Mouse (Mus musculus): ENCODE data around the gene Tmprss11b.
"Not testable (repeated sequence)": the region's sequence is repeated elsewhere in the genome, so short reads cannot be mapped to it uniquely, and the experiment has no call there.

The Tmprss11b gene

DNA sequence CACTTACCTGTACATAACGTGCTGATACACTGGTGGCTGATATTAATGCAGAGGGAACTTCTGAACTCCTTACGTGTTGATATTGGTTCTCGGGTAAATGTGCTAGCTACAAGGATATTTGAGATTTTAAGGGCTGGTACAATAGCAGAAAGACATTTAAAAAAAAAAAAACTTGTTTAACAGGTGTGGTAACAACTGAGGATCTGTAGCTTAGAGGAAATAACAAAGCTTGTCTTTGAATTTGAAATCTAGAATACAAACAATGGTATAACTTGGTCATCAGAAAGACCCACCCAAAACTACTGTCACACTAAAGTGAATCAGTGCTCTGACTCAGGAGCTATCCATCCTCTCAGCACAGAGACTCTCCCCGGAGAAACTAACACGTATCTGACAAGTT, at the start of gene Tmprss11b:
Gene Tmprss11b (minus strand): TSS at position 101 of the 400 bp plus-strand sequence.
- TF ChIP-seq CTCF (conservative IDR thresholded peaks at IDR 0.05; ENCODE audit: low read length) = no peak
- H3K27me3 ChIP-seq (ENCODE audit: insufficient read depth, low read length) = no peaks in the 10 kb centered on the region
- no peak within 1 kb of the TSS for H3K4me3 ChIP-seq (replicated peaks; ENCODE audit: low read length)
- no peaks in the 10 kb centered on the region for H3K9me3 ChIP-seq (ENCODE audit: low read length)
- no peaks in the 10 kb centered on the region for H3K36me3 ChIP-seq (ENCODE audit: insufficient read depth, low read length)
- H3K4me1 ChIP-seq (replicated peaks; ENCODE audit: low read depth, low read length) = no peaks in the 10 kb centered on the region

DNA sequence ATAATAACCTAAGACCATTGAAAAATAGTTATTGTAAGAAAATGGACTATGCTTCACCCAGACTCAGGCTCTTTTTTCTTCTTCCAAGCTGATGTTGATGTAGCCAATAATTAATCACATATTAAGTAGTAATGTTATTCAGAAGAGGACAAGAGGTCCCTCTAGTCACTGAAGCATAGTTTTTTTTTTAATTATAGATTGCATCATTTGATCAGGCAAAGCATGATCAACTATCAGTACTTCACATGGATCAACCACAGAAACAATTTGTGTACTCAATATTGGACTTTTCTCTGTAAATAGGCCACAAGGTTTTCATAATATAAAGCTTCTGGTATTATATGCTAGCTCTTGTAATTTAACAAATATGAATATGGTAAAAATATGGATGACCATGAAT, 48.9 kb upstream of the Tmprss11b start:
- Histone ChIP-seq H3K9me3 (ENCODE audit: low read length) (no peaks in the 10 kb centered on the region), H3K4me3 (replicated peaks; ENCODE audit: low read length) (no peak overlapping the region), H3K27me3 (ENCODE audit: insufficient read depth, low read length) (no peaks in the 10 kb centered on the region), H3K36me3 (ENCODE audit: insufficient read depth, low read length) (no peaks in the 10 kb centered on the region), H3K4me1 (replicated peaks; ENCODE audit: low read depth, low read length) (no peaks in the 10 kb centered on the region)
- no peak for TF ChIP-seq NANOG (IDR thresholded peaks at IDR 0.05; ENCODE audit: borderline replicate concordance, low read length)
- TF ChIP-seq CTCF (conservative IDR thresholded peaks at IDR 0.05; ENCODE audit: low read length) = no peak

DNA sequence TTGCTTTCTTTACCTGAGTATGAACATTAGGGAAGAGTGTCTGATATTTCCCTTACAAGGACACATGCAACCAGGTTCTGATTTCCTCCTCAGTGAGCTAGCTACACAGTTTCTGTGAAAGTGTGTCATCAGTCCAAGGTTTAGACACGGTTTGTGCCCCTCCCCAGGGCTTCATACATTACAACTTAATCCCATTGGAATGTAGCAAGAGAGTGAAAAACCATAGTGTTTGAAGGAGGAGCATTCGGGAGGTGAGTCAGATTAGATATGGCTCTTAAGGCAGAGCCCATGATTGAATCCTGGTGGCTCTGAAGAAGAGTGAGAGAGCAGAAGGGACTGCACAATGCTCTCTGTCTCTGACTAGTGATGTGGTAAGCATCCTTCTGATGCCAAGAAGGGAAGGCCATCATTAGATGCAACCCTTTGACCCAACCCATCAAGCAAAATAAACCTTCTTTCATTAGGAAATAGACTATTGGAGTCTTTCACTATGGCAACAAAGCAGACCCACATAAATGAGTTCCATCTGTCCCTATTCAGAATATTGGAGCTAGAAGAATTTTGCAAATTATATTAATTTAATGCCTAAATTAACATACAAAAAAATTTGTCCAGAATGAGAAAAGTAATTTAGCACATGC, 46.8 kb upstream of the Tmprss11b start:
- TF ChIP-seq CTCF (conservative IDR thresholded peaks at IDR 0.05; ENCODE audit: low read length) (no peak), POU5F1 (IDR thresholded peaks at IDR 0.05; ENCODE audit: borderline replicate concordance, low read length) (no peak), NANOG (IDR thresholded peaks at IDR 0.05; ENCODE audit: borderline replicate concordance, low read length) (no peak)
- H3K36me3 ChIP-seq (ENCODE audit: insufficient read depth, low read length) = no peaks in the 10 kb centered on the region
- no peak overlapping the region for H3K4me3 ChIP-seq (replicated peaks; ENCODE audit: low read length)

DNA sequence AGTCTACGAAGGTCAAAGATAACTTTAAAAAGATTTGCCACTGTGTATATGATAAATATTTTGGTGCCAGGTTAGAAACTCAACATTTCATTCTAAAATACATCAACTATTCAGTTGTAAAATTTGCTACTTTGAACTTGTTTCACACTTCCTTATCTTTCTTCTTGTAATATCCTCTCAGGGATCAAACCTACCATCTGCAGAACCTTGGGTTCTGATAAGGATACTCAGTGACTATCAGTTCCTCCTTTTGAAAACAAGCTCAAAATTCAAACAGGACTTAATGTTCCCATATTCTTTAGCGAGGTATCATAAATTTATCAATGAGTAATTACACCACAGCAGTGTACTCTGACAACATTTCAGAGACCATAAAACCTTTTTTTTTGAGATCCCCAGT, 38.8 kb upstream of the Tmprss11b start:
- TF ChIP-seq NANOG (IDR thresholded peaks at IDR 0.05; ENCODE audit: borderline replicate concordance, low read length) = no peak
- Histone ChIP-seq H3K4me3 (replicated peaks; ENCODE audit: low read length) (no peak overlapping the region), H3K27me3 (ENCODE audit: insufficient read depth, low read length) (no peaks in the 10 kb centered on the region), H3K9me3 (ENCODE audit: low read length) (no peaks in the 10 kb centered on the region), H3K4me1 (replicated peaks; ENCODE audit: low read depth, low read length) (no peaks in the 10 kb centered on the region), H3K36me3 (ENCODE audit: insufficient read depth, low read length) (no peaks in the 10 kb centered on the region)

More for the DNA sequence above, 46.8 kb upstream of the Tmprss11b start:
- no peaks in the 10 kb centered on the region for H3K4me1 ChIP-seq (replicated peaks; ENCODE audit: low read depth, low read length)
- no peaks in the 10 kb centered on the region for H3K9me3 ChIP-seq (ENCODE audit: low read length)
- no peaks in the 10 kb centered on the region for H3K27me3 ChIP-seq (ENCODE audit: insufficient read depth, low read length)

DNA sequence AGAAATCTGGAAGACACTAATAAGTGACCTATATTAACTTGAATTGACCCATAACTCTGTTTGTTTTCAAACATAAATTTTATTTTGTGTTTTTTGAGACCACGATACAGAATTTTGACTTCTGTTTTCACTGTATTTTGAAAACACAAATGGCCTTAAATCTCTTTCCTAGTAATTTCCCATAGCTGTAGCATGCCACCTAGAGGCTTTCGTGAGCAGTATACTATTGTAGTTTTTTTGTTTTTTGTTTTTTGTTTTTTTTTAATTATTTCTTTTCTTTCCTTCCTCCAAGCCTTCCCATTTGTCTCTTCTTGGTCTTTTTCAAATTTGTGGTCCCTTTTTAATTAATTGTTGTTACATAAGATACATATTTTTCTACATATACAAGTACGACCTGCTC, 28.8 kb upstream of the Tmprss11b start:
- H3K4me1 ChIP-seq (replicated peaks; ENCODE audit: low read depth, low read length) = no peaks in the 10 kb centered on the region
- TF ChIP-seq CTCF (conservative IDR thresholded peaks at IDR 0.05; ENCODE audit: low read length) (no peak), POU5F1 (IDR thresholded peaks at IDR 0.05; ENCODE audit: borderline replicate concordance, low read length) (no peak), NANOG (IDR thresholded peaks at IDR 0.05; ENCODE audit: borderline replicate concordance, low read length) (no peak)
- H3K9me3 ChIP-seq (ENCODE audit: low read length) = no peaks in the 10 kb centered on the region
- H3K4me3 ChIP-seq (replicated peaks; ENCODE audit: low read length) = no peak overlapping the region
- H3K27me3 ChIP-seq (ENCODE audit: insufficient read depth, low read length) = no peaks in the 10 kb centered on the region
- H3K36me3 ChIP-seq (ENCODE audit: insufficient read depth, low read length) = no peaks in the 10 kb centered on the region

DNA sequence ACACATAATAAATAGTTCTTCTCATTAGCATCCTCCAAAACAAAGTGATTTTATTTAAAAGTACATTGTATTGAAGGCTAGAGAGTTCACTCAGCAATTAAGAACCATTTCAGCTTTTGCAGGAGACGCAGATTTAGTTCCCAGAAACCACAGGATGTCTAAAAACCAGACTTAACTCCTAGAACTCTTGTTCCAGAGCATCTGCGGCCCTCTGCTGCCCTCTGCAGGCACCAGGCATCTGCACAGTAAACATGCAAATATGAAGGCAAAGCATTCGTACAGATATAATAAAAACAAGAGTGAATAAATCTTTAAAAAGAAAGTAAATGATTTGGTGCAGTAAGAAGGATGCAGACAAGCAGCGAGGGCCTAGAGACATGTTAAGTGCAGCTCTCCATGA, 8.5 kb upstream of the Tmprss11b start:
- peak; percentile 84 for TF ChIP-seq CTCF (conservative IDR thresholded peaks at IDR 0.05; ENCODE audit: low read length)
- no peak for TF ChIP-seq POU5F1 (IDR thresholded peaks at IDR 0.05; ENCODE audit: borderline replicate concordance, low read length)
- Histone ChIP-seq H3K27me3 (ENCODE audit: insufficient read depth, low read length) (no peaks in the 10 kb centered on the region), H3K36me3 (ENCODE audit: insufficient read depth, low read length) (no peaks in the 10 kb centered on the region), H3K4me1 (replicated peaks; ENCODE audit: low read depth, low read length) (0 out of 2 replicates have a peak, but pooled peaks cover 5% of the 10 kb centered on the region), H3K9me3 (ENCODE audit: low read length) (no peaks in the 10 kb centered on the region), H3K4me3 (replicated peaks; ENCODE audit: low read length) (no peak overlapping the region)

DNA sequence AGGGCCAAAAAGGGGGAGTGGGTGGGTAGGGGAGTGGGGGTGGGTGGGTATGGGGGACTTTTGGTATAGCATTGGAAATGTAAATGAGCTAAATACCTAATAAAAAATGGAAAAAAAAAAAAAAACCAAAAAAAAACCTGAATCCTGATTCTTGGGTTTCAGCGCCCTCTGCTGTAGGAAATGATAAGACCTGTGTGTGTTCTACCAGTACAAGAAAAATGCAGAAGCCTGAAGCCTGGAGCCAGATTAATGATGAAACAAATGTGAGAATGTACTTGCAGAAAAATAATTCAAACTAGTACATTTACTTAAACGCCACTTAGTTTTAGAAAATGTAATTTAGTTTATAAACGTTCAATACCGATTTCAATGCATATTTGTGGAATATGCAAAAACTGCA, 27.0 kb downstream of the Tmprss11b start:
- H3K27me3 ChIP-seq (ENCODE audit: insufficient read depth, low read length); H3K4me1 ChIP-seq (replicated peaks; ENCODE audit: low read depth, low read length); H3K36me3 ChIP-seq (ENCODE audit: insufficient read depth, low read length); H3K9me3 ChIP-seq (ENCODE audit: low read length); H3K4me3 ChIP-seq (replicated peaks; ENCODE audit: low read length): not testable (repeated sequence)
- peak; percentile 35 for TF ChIP-seq CTCF (conservative IDR thresholded peaks at IDR 0.05; ENCODE audit: low read length)

DNA sequence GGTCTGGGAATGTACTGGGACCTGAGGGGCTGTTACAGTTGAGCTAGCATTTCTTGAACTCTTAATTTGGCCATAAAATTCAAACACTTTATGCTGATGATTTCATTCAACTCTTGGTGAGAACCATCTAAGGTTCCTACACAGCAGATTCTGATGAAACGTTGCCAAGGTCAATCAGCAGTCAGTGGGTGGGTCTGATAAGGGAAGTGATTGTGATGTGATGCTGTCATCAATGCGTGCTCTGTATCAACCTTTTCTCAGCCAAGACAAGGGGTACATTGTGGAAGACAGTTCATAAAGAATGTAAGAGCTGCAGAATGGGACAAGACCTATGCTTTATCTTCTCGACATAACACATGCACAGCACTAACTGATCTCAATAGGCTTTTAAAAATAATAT, 35.4 kb downstream of the Tmprss11b start:
- no peak overlapping the region for H3K4me3 ChIP-seq (replicated peaks; ENCODE audit: low read length)
- no peak for TF ChIP-seq POU5F1 (IDR thresholded peaks at IDR 0.05; ENCODE audit: borderline replicate concordance, low read length)
- TF ChIP-seq NANOG (IDR thresholded peaks at IDR 0.05; ENCODE audit: borderline replicate concordance, low read length) = no peak
- TF ChIP-seq CTCF (conservative IDR thresholded peaks at IDR 0.05; ENCODE audit: low read length) = no peak
- no peaks in the 10 kb centered on the region for H3K27me3 ChIP-seq (ENCODE audit: insufficient read depth, low read length)
- no peaks in the 10 kb centered on the region for H3K4me1 ChIP-seq (replicated peaks; ENCODE audit: low read depth, low read length)
- no peaks in the 10 kb centered on the region for H3K9me3 ChIP-seq (ENCODE audit: low read length)
- no peaks in the 10 kb centered on the region for H3K36me3 ChIP-seq (ENCODE audit: insufficient read depth, low read length)

DNA sequence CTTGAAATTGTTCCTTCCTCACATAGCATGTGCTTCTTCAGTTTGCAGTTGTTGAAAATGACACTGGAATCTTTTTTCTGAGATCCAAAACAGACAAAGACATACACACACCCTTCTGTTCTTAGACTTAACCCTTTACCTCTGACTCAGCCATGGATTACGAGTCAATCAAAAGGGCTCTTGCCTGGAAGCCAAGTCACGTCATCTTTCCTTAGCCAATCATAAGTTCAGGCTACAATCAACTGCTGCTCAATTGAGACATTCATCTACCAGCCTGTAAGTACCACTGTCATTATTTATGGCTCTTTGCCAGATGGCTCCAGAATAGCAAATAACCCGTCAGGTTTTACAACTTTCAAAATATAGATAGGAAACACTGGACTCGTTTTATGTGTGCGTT, 43.8 kb downstream of the Tmprss11b start, which contains the start of gene Tmprss11f:
Gene Tmprss11f (minus strand): TSS at position 101 of the 400 bp plus-strand sequence.
- Histone ChIP-seq H3K4me3 (replicated peaks; ENCODE audit: low read length) (no peak within 1 kb of the TSS), H3K4me1 (replicated peaks; ENCODE audit: low read depth, low read length) (no peaks in the 10 kb centered on the region), H3K27me3 (ENCODE audit: insufficient read depth, low read length) (no peaks in the 10 kb centered on the region), H3K9me3 (ENCODE audit: low read length) (no peaks in the 10 kb centered on the region), H3K36me3 (ENCODE audit: insufficient read depth, low read length) (no peaks in the 10 kb centered on the region)
- no peak for TF ChIP-seq POU5F1 (IDR thresholded peaks at IDR 0.05; ENCODE audit: borderline replicate concordance, low read length)
- no peak for TF ChIP-seq NANOG (IDR thresholded peaks at IDR 0.05; ENCODE audit: borderline replicate concordance, low read length)
- TF ChIP-seq CTCF (conservative IDR thresholded peaks at IDR 0.05; ENCODE audit: low read length) = no peak
